Mouse (Mus musculus): Measurements from ENCODE around the gene Ptgfrn. TPM values are rescaled to one million over a fixed set of nuclear protein-coding genes. Genes with fewer than 3 reads are reported as not detected.

Ptgfrn gene
- polyA plus RNA-seq, 1 experiment from 2014 or later: 0.24 TPM

GRCm38 (mm10) chr3:101134861-101135260 is 24.8 kb upstream of the Ptgfrn start:
- Histone ChIP-seq H3K4me3 (replicated peaks) (no peak overlapping the region), H3K36me3 (replicated peaks) (no peaks in the 10 kb centered on the region), H3K4me2 (no peak overlapping the region), H3K27ac (replicated peaks) (no peak overlapping the region), H3K27me3 (0 out of 2 replicates have a peak, but pooled peaks cover 6% of the 10 kb centered on the region), H3K9ac (no peak overlapping the region), H3K9me3 (replicated peaks) (no peaks in the 10 kb centered on the region), H3K4me1 (replicated peaks) (0 out of 2 replicates have a peak, but pooled peaks cover 7% of the 10 kb centered on the region)
- 81% methylated on average over 9 of the region's 9 CpGs for WGBS (ENCODE audit: insufficient replicate concordance)
- no peak for ATAC-seq (ENCODE audit: insufficient read depth)

GRCm38 (mm10) chr3:101132981-101133380 is 22.9 kb upstream of the Ptgfrn start:
- Histone ChIP-seq H3K27ac (replicated peaks) (no peak overlapping the region), H3K9ac (no peak overlapping the region), H3K4me3 (replicated peaks) (no peak overlapping the region), H3K4me2 (no peak overlapping the region), H3K36me3 (replicated peaks) (no peaks in the 10 kb centered on the region), H3K27me3 (0 out of 2 replicates have a peak, but pooled peaks cover 6% of the 10 kb centered on the region), H3K9me3 (replicated peaks) (no peaks in the 10 kb centered on the region), H3K4me1 (replicated peaks) (0 out of 2 replicates have a peak, but pooled peaks cover 15% of the 10 kb centered on the region)
- WGBS (ENCODE audit: insufficient replicate concordance): 68% methylated on average over 6 of the region's 6 CpGs
- no peak for ATAC-seq (ENCODE audit: insufficient read depth)

- WGBS (ENCODE audit: insufficient replicate concordance): 59% methylated on average over 5 of the region's 5 CpGs
- no peak for ATAC-seq (ENCODE audit: insufficient read depth)
These were observed 21.7 kb upstream of the Ptgfrn start for GRCm38 (mm10) chr3:101131772-101132171.

GRCm38 (mm10) chr3:101130526-101130925 is 20.4 kb upstream of the Ptgfrn start:
- Histone ChIP-seq H3K4me3 (replicated peaks) (no peak overlapping the region), H3K9me3 (replicated peaks) (no peaks in the 10 kb centered on the region), H3K9ac (no peak overlapping the region), H3K36me3 (replicated peaks) (no peaks in the 10 kb centered on the region), H3K4me1 (replicated peaks) (0 out of 2 replicates have a peak, but pooled peaks cover 15% of the 10 kb centered on the region), H3K4me2 (peak overlapping the region; percentile 27; the same call in 1 of the 2 replicates), H3K27me3 (0 out of 2 replicates have a peak, but pooled peaks cover 6% of the 10 kb centered on the region), H3K27ac (replicated peaks) (no peak overlapping the region)
- no peak for ATAC-seq (ENCODE audit: insufficient read depth)
- 3% methylated on average over 11 of the region's 11 CpGs for WGBS (ENCODE audit: insufficient replicate concordance)

More at GRCm38 (mm10) chr3:101131772-101132171, 21.7 kb upstream of the Ptgfrn start:
- no peak overlapping the region for H3K9ac ChIP-seq
- H3K9me3 ChIP-seq (replicated peaks): no peaks in the 10 kb centered on the region
- no peak overlapping the region for H3K4me3 ChIP-seq (replicated peaks)
- 0 out of 2 replicates have a peak, but pooled peaks cover 15% of the 10 kb centered on the region for H3K4me1 ChIP-seq (replicated peaks)
- no peak overlapping the region for H3K27ac ChIP-seq (replicated peaks)
- no peak overlapping the region for H3K4me2 ChIP-seq
- H3K36me3 ChIP-seq (replicated peaks): no peaks in the 10 kb centered on the region
- 0 out of 2 replicates have a peak, but pooled peaks cover 6% of the 10 kb centered on the region for H3K27me3 ChIP-seq

GRCm38 (mm10) chr3:101129620-101130019 is 19.5 kb upstream of the Ptgfrn start:
- Histone ChIP-seq H3K27ac (replicated peaks) (no peak overlapping the region), H3K9ac (no peak overlapping the region), H3K36me3 (replicated peaks) (no peaks in the 10 kb centered on the region), H3K4me3 (replicated peaks) (no peak overlapping the region), H3K4me2 (no peak overlapping the region), H3K9me3 (replicated peaks) (no peaks in the 10 kb centered on the region), H3K27me3 (0 out of 2 replicates have a peak, but pooled peaks cover 6% of the 10 kb centered on the region), H3K4me1 (replicated peaks) (0 out of 2 replicates have a peak, but pooled peaks cover 15% of the 10 kb centered on the region)
- ATAC-seq (ENCODE audit: insufficient read depth): no peak
- WGBS (ENCODE audit: insufficient replicate concordance): 50% methylated on average over 3 of the region's 3 CpGs

GRCm38 (mm10) chr3:101129090-101129489 is 19.0 kb upstream of the Ptgfrn start:
- 0 out of 2 replicates have a peak, but pooled peaks cover 15% of the 10 kb centered on the region for H3K4me1 ChIP-seq (replicated peaks)
- H3K27ac ChIP-seq (replicated peaks): no peak overlapping the region
- no peak overlapping the region for H3K4me3 ChIP-seq (replicated peaks)
- no peak for ATAC-seq (ENCODE audit: insufficient read depth)
- H3K4me2 ChIP-seq: no peak overlapping the region
- H3K27me3 ChIP-seq: 0 out of 2 replicates have a peak, but pooled peaks cover 6% of the 10 kb centered on the region
- no peaks in the 10 kb centered on the region for H3K36me3 ChIP-seq (replicated peaks)
- no peak overlapping the region for H3K9ac ChIP-seq
- no peaks in the 10 kb centered on the region for H3K9me3 ChIP-seq (replicated peaks)

- no peaks in the 10 kb centered on the region for H3K9me3 ChIP-seq (replicated peaks)
- H3K4me3 ChIP-seq (replicated peaks): no peak overlapping the region
- 0 out of 2 replicates have a peak, but pooled peaks cover 6% of the 10 kb centered on the region for H3K27me3 ChIP-seq
- H3K4me1 ChIP-seq (replicated peaks): 0 out of 2 replicates have a peak, but pooled peaks cover 15% of the 10 kb centered on the region
- 57% methylated on average over 2 of the region's 2 CpGs for WGBS (ENCODE audit: insufficient replicate concordance)
- H3K4me2 ChIP-seq: no peak overlapping the region
- ATAC-seq (ENCODE audit: insufficient read depth): no peak
- H3K27ac ChIP-seq (replicated peaks): no peak overlapping the region
- no peak overlapping the region for H3K9ac ChIP-seq
- H3K36me3 ChIP-seq (replicated peaks): no peaks in the 10 kb centered on the region
These were observed 17.7 kb upstream of the Ptgfrn start for GRCm38 (mm10) chr3:101127766-101128165.

- Histone ChIP-seq H3K27me3 (no peaks in the 10 kb centered on the region), H3K9me3 (replicated peaks) (no peaks in the 10 kb centered on the region), H3K9ac (no peak overlapping the region), H3K4me2 (no peak overlapping the region), H3K36me3 (replicated peaks) (no peaks in the 10 kb centered on the region), H3K27ac (replicated peaks) (no peak overlapping the region), H3K4me1 (replicated peaks) (0 out of 2 replicates have a peak, but pooled peaks cover 6% of the 10 kb centered on the region), H3K4me3 (replicated peaks) (no peak overlapping the region)
- no peak for ATAC-seq (ENCODE audit: insufficient read depth)
- 79% methylated on average over 5 of the region's 5 CpGs for WGBS (ENCODE audit: insufficient replicate concordance)
These were observed 14.6 kb upstream of the Ptgfrn start for GRCm38 (mm10) chr3:101124716-101125115.

- no peak overlapping the region for H3K9ac ChIP-seq
- no peak for ATAC-seq (ENCODE audit: insufficient read depth)
- WGBS (ENCODE audit: insufficient replicate concordance): 56% methylated on average over 3 of the region's 3 CpGs
- H3K36me3 ChIP-seq (replicated peaks): no peaks in the 10 kb centered on the region
- no peak overlapping the region for H3K27ac ChIP-seq (replicated peaks)
- H3K4me2 ChIP-seq: no peak overlapping the region
- H3K9me3 ChIP-seq (replicated peaks): no peaks in the 10 kb centered on the region; the same call in 1 of the 2 replicates
- no peaks in the 10 kb centered on the region for H3K27me3 ChIP-seq
- H3K4me1 ChIP-seq (replicated peaks): no peaks in the 10 kb centered on the region
- no peak overlapping the region for H3K4me3 ChIP-seq (replicated peaks)
These were observed 12.4 kb upstream of the Ptgfrn start for GRCm38 (mm10) chr3:101122479-101122878.

GRCm38 (mm10) chr3:101117774-101118173 is 7.7 kb upstream of the Ptgfrn start:
- Histone ChIP-seq H3K9ac (no peak overlapping the region), H3K27ac (replicated peaks) (no peak overlapping the region), H3K36me3 (replicated peaks) (no peaks in the 10 kb centered on the region), H3K4me3 (replicated peaks) (no peak overlapping the region), H3K9me3 (replicated peaks) (no peaks in the 10 kb centered on the region; the same call in 1 of the 2 replicates), H3K4me1 (replicated peaks) (no peaks in the 10 kb centered on the region), H3K4me2 (no peak overlapping the region), H3K27me3 (peaks cover 10% of the 10 kb centered on the region; the same call in 1 of the 2 replicates)
- WGBS (ENCODE audit: insufficient replicate concordance): 76% methylated on average over 11 of the region's 11 CpGs
- no peak for ATAC-seq (ENCODE audit: insufficient read depth)

- 69% methylated on average over 8 of the region's 8 CpGs for WGBS (ENCODE audit: insufficient replicate concordance)
- H3K36me3 ChIP-seq (replicated peaks): no peaks in the 10 kb centered on the region
- no peaks in the 10 kb centered on the region; the same call in 1 of the 2 replicates for H3K9me3 ChIP-seq (replicated peaks)
- no peaks in the 10 kb centered on the region for H3K4me1 ChIP-seq (replicated peaks)
- no peak overlapping the region for H3K4me2 ChIP-seq
- H3K4me3 ChIP-seq (replicated peaks): no peak overlapping the region
- no peak for ATAC-seq (ENCODE audit: insufficient read depth)
- H3K27me3 ChIP-seq: peaks cover 14% of the 10 kb centered on the region
- no peak overlapping the region for H3K9ac ChIP-seq
- no peak overlapping the region for H3K27ac ChIP-seq (replicated peaks)
These were observed 7.3 kb upstream of the Ptgfrn start for GRCm38 (mm10) chr3:101117386-101117749.
